Mouse (Mus musculus): ENCODE results near the gene Clybl.

Gene Clybl

DNA sequence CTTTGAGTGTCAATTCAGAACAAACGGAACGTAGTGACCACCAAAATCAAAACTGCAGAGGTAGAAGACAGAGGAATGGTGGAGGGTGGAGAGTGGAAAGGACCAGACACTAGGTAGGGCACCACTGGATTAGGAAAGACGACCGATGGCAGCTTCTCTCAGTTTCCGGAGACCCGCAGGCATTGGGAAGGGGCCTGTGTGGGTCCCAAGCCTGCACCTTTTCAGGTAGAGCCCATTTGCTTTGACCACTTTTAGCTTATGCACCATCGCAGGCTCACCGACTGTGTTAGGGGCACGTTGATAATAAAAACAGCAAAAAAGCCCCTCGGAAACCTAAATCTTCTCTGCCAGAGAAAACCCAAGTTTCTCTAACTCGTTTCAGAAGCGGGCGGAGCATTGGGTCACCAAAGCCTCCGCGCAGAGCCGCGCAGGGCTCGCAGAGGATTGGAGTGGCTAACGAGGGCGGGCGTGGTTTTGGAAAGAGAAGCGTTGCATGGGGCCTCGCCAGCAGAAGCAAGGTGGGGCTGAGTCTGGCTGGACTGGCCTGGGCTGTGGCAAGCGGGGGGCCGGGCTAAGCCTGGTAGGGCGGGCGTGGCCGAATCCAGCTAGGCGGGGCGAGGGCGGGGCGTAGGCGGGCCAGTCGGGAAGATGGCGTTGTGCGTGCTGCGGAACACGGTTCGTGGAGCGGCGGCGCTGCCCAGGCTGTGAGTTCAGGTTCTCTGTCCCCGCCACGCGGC, at the start of gene Clybl:
Gene Clybl (plus strand): TSS at position 627 of the 737 bp plus-strand sequence.
- DNase-seq: peak; percentile 85

DNA sequence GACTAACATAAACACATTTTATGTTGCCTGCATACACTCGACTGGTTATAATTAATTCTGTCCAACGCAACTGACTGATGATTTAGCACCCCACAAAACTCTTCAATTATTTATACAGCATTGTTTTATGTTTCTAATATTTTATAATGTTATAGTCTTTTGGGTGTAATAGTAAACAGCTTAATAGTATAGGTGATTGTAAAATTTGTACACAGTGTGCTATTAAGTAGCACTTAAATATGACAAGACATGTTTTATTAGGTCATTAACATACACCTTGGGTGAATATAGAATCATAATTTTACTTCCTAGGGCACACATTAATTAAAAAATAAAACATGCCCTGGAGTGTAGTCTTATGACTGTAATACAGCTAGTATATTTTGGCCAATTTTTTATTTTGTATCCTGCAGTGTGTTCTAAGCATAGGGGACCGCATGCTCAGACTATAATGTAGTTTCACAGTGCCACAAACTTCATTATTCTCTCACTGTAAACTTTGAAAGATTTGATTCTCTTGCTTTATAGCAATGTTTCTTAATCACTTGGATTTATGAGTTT, 45.1 kb upstream of the Clybl start:
- no peak for DNase-seq

DNA sequence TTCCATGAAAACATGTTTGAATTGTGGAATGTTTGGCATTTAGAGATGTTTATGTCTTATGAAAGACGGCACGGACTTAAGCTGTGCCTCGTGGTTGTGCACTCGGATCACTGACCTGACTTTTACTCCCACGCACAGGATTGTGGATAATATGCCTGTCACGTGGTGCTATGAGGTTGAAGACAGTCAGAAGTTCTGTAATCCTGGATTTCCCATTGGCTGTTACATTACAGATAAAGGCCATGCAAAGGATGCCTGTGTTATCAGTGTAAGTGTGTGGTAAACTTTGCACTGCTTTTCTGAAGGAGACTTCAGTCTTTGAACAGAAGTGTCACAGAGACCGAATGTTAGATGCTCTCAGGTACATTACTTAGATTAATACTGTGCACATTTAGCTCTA, 44.3 kb upstream of the Clybl start:
- no peak for DNase-seq

GRCm38 (mm10) chr14:122140126-122140525, 41.4 kb upstream of the Clybl start:
- DNase-seq: no peak

DNA sequence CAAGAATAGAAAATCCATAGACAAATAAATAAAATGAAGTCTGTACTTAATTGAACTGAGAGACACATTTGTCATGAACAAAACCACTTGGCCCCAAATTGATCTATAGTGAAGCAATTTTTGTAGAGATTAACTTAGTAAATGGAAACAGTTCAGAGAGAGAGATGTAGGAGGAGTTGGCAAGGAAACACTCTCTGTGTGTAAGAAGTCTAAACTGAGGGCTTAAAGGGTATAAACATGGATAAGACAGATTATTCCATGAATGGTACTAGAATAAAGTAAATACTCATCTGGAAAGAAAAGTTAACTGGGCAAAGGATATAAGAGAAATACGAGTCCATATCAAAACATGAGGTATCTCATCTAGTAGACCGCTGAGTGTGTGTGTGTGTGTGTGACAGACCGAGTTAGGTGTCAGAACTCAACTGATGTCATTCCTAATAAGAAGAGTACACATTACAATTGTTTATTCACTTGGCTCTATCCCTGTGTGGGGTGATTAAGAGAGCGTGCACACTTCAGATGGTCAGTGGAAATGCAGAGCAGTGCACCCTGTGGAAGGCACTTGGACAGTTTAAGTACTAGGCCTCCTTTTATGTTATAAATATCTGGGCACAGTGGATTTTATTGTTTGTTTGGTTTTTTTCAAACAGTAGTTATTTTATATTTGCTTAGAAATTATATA, 37.8 kb upstream of the Clybl start:
- DNase-seq: no peak

DNA sequence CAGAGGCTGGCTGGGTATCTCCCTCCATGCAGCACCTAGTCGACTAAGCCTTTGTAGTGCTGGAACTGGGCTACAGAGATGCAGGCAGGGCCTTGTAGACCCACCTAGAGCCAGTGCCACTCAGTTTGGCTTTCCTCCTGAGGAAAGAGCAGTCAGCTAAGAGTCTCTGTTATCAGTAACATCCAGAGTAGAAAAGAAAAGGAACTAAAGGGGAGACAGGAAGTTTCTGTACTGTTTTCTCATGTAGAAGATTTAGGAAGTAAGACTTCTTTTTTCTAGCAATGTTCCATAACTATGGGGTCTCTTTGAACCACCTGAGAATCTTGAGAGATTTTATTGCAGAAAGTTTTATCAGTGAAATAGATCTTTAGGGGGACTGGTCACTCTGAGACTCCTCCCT, 36.1 kb upstream of the Clybl start:
- no peak for DNase-seq

- no peak for DNase-seq
These were observed 30.9 kb upstream of the Clybl start for GRCm38 (mm10) chr14:122150616-122151015.

DNA sequence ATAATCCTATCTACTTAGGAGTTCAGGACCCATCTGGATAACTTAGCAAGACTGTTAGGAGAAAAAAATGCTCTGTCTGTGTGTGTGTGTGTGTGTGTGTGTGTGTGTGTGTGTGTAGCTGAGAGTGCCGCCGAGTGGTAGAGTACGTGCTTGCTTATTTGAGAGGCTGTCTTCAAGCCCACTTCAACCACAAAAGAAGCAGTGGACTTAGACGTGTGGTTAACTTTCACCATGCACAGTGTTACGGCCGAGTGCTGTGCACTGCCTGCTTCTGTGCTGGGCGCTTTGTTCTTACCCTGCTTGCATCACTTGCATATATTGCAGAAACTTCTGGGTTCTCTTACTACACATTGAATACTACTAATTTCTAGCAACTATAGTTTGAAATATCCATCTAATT, 23.8 kb upstream of the Clybl start:
- no peak for DNase-seq

DNA sequence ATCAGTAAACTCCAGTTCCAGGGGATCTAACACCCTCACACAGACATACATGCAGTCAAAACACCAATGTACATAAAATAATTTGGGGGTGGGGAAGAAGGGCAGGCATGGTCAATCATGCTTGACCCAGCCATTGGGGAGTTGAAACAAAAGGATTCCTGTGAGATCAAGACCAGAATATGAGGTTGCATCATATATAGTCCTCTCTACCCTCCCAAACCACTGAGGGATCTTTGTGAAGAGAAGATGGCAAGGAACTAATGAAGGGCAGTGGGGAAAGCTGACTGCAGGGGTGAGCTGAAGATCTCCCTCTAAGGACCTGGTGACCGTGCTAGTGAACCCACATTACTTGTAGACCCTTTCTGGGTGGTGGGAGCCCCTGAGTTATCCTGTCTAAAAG, 20.6 kb upstream of the Clybl start:
- no peak for DNase-seq

- DNase-seq: no peak
These were observed 12.6 kb upstream of the Clybl start for GRCm38 (mm10) chr14:122168912-122169311.

DNA sequence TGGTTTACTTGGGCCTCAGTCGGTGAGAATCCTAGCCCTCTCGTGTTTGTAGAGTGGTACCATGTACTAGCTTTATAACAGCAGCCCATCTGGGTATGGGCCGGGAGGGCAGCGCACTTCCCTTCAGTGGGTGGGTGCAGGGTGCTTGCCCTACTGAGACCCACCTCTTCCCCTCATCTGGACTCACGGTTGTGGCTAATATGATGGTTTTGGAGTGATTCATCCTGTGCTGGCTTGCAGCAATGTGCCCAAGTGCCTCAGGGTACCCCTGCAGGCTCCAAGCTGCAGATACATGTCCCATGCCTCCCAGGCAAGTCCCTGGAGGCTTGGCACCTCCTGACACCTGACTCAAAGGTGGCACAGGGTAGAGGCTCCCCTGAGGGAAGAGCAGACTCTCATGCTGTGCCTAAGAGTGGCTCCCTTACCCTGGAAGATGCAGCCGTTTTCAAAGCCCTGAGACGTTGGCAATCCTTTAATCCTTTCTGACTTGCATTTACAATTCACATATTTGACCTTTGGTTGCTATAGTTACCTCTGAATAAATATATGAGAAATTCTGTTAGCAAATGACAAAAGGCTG, 11.2 kb upstream of the Clybl start:
- DNase-seq: no peak

DNA sequence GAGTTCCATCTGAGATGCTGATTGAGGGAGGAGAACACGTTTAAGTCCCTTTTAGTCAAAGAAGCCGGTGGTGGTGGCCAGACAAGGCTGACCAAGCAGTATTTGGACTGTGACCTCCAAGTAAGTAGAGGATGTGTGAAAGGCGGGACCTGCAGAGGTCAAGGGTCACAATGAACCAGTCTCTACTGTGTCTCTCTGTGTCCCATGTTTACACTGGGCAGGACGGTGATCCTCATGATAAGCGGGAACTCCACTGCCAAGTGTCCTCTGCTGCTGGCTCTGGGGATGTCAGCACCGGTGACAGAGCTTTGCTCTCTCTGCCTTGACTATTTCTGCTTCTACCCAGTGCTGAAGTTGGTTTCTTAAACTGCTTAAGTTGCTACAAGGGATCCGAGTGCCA, 10.5 kb upstream of the Clybl start:
- no peak for DNase-seq

DNA sequence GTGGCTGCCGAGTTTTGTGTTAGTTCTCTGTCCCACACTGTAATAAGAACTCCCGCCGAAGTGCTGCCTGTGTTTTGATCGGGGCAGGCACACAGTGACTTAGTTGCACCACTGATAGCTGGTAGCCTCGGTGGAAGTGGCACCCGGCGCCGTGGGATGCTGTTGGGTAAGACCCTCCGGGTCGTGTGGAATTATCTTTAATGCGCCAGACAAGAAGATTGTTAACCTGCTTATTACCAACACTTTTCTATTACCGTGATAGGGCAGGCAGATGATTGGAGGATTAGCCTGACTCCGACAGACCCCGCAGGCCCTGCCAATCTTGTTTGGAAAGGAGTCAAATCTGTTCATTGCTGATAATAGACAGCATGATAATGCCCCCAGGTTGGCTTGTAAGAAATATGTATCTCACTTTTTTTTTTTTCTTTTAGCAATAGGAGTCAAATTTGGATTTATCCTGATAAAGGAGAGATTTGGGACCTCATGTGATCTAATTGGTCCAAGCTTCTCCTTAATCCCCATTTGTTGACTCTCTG, 5.2 kb upstream of the Clybl start:
- no peak for DNase-seq

- peak; percentile 22 for DNase-seq
These were observed 2.2 kb upstream of the Clybl start for GRCm38 (mm10) chr14:122179262-122179661.

DNA sequence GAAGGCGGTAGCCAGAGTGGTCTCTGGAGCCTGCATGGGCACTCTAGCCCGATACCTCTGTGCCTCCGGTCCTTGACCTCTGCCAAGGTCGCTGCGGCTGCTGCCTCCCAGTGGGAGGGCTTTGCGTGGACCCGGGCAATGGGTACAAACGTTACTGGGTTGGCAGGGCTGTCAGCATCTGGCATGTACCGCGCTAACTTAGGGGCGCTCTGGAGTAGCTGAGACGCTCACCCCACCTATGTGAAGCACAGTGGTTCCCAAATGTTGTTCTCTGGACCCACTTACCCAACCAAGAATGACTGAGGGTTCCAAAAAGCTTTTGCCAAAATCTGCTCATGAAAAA, 282 bp downstream of the Clybl start:
- DNase-seq: no peak

DNA sequence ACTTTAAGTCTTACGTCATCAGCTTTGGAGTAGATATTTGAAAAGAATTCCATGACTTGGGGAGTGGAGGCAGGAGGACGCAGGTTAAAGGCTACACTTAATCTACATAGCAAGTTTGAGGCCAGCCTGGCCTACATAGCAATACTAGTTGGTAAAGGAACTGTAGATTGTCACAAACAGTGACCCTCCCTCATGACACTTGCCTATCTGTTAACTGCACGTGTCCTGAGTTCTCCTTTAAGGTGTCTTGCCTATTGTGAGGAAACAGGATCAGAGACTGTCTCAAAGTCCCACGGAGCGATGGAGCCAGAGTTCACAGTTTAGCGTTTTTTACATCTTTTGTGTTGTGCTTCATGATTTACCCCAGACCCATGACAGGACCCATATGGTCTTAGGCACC, 716 bp downstream of the Clybl start:
- DNase-seq: no peak

- DNase-seq: no peak
These were observed 2.5 kb downstream of the Clybl start for GRCm38 (mm10) chr14:122183974-122184373.

GRCm38 (mm10) chr14:122188250-122188649, 6.7 kb downstream of the Clybl start:
- DNase-seq: no peak

- DNase-seq: peak; percentile 33
These were observed 8.4 kb downstream of the Clybl start for GRCm38 (mm10) chr14:122189901-122190300.

GRCm38 (mm10) chr14:122190527-122190926, 9.0 kb downstream of the Clybl start:
- DNase-seq: no peak

DNA sequence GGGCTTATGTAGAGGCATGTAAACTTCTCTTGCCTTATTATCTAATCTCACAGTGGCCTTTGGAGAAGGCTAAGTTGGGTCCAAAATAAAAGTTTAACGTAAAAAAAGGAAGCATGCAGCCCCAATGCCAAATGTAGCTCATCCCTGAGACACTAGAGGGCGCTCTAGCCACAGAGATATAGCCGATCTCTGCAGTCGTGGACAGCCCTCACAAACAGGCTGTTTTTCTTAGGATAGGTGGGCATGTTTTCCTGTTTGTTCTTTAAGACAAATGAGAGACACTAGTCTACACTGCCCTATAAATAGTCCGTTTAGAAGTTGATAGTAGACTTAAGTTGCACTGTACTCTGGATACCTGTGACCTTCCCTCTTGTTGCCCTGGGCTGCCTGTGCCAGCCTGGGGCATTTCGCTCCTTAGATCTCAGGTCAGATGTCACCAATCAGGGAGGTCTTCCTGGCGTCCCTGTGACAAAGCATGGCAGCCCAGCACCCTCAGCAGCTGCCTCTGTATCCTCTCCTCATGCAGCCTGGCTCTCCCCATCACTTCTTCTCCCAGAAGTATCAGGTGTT, 9.5 kb downstream of the Clybl start:
- DNase-seq: peak; percentile 77

DNA sequence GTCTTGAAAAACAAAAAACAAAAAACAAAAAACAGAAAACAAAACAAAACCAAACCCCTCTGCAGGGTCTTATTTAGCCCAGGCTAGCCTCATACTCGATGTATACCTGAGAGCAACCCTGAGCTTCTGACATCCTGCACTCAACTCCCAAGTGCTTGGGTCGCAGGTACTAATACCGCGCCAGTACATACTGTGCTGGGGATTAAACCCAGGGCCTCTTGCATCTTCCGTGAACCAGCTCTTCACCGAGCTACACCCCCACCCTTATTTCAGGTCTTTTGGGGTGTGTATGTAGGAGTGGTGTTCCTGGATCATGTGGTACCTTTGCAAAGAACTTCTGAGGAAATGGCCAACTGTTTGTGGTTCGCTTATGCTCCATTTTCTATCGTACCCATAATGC, 13.1 kb downstream of the Clybl start:
- DNase-seq: no peak

- no peak for DNase-seq
These were observed 15.3 kb downstream of the Clybl start for GRCm38 (mm10) chr14:122196851-122197250.
